In genomic region chr11:11557173-11557967, GRCm38 (mm10) we compare ENCODE assay signal across 8 mouse cellular contexts.
DNase-seq lines count a peak whose midpoint lies in the region; ATAC-seq lines count a peak whose summit lies in the region.

No protein-coding gene starts in this region.

- H3K27ac ChIP-seq in limb, embryonic 11.5 days (replicated peaks; ENCODE audit: low read depth, low read length), result no peak overlapping the region

- no peak for ATAC-seq in limb, embryonic 11.5 days (ENCODE audit: insufficient number of reproducible peaks, low FRiP score, low TSS enrichment, low read depth)

- intact Hi-C loops in heart, postnatal 10 days (cut with DNase I), result loop anchor here (1.0 to 10.0 kb wide), 3 partner anchors 185 to 417 kb away; no protein-coding TSS in a partner anchor

- peak; percentile 69 for DNase-seq in layer of hippocampus, adult 11-12 months (ENCODE audit: low spot score)
- DNase-seq in layer of hippocampus, adult 9-10 months (ENCODE audit: low spot score), result no peak
- DNase-seq in R1 (ENCODE audit: low read depth, low spot score), result peak; percentile 55
- peak; percentile 70 for DNase-seq in embryo, embryonic 10 days (ENCODE audit: low spot score)
- peak; percentile 59 to 70 for DNase-seq in heart, postnatal 10 days
- DNase-seq in limb, embryonic 11.5 days (ENCODE audit: low spot score), result peak; percentile 66
- peak; percentile 67 to 82 for DNase-seq in natural killer cell, adult 2 months (ENCODE audit: low spot score in 2 of 2)
- DNase-seq in thymus, postnatal 36 days, result peak; percentile 88 to 90

- H3K9ac ChIP-seq in limb, embryonic 11.5 days (ENCODE audit: low read length), result no peak overlapping the region

- no peak overlapping the region for H3K4me2 ChIP-seq in limb, embryonic 11.5 days (ENCODE audit: low read depth, severe bottlenecking)

- 48% methylated on average over 11 of the region's 11 CpGs for WGBS in limb, embryonic 11.5 days

- no peak overlapping the region for H3K4me3 ChIP-seq in limb, embryonic 11.5 days (ENCODE audit: low read depth, low read length)

- H3K9me3 ChIP-seq in limb, embryonic 11.5 days (ENCODE audit: control insufficient read depth, low read length), result no peaks in the 10 kb centered on the region

- H3K36me3 ChIP-seq in limb, embryonic 11.5 days (ENCODE audit: control insufficient read depth, insufficient read depth, low read length), result no peaks in the 10 kb centered on the region

- H3K27me3 ChIP-seq in limb, embryonic 11.5 days (ENCODE audit: control insufficient read depth, insufficient read depth, low read length), result no peaks in the 10 kb centered on the region

- H3K4me1 ChIP-seq in limb, embryonic 11.5 days (ENCODE audit: control insufficient read depth, insufficient read depth, low read length), result no peaks in the 10 kb centered on the region
